Mouse (Mus musculus) left cerebral cortex, adult 11 months (tissue): Measurements from ENCODE around the gene Srsf4.

Source experiments
- DNase-seq: peaks from one replicate; pipeline ENCODE4 v3.0.0; 2022; ENCODE audit warnings: low spot score

Gene Srsf4

GRCm38 (mm10) chr4:131873293-131874168 is at the start of gene Srsf4:
Srsf4 (plus strand) TSS chr4:131873617.
- peak; percentile 83 for DNase-seq

DNA sequence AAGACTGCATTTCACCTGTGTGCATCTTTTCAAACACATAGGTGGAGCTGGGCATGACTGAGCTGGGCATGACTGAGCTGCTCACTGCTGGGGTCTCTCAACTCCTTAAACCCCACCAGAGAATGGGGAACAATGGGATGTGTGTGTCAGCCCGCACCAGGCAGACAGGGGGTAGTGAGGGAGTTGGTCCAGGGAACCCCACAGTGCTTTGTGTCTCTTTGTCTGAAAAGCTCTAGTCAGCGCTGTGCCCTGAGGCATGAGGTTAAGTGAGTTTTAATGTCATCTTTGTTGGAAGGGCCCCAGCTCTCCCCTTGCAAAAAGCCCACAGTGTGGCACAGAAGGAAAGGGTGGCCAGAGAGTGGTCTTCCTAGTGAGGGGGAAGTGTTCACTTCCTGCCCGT is 48.5 kb upstream of the Srsf4 start:
- no peak for DNase-seq

DNA sequence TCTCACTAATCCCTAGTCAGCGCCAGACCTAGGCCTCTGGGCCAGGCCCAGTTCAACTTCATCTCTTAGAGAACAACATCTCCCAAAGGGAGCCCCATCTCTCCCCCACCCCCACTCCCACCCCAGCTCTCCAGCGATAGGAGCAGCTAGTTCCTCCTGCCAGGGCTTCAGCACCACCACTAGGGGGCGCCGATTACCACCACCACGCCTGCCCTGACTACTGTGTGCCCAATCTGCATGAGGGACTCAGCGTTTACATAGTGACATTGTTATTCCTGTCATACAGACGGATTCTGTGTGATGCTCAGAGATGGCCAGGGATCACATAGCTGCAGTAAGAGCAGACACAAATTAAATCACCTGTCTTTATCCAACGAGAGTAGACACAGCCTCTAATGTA is 47.6 kb upstream of the Srsf4 start:
- DNase-seq = no peak

GRCm38 (mm10) chr4:131826905-131827304 is 46.5 kb upstream of the Srsf4 start:
- no peak for DNase-seq

DNA sequence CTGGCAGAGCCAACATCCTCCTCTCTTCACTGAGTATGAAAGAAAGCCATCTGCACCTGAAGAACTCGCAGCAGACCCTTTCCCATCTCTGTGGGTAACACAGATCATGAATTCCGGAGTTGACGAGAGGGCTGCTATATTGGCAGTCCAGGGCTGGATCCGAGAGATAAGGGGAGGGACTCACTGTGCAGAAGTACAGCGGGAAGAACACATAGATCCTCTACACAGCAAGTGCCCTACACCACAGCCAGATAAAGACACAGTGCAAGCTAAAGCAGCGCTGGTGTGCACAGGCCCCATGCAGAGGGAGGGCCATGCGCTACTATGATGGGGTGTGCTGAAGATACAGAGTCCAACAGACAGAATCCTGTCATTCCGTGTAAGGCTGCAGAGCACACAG is 44.3 kb upstream of the Srsf4 start:
- DNase-seq = no peak

- no peak for DNase-seq
These were observed 41.8 kb upstream of the Srsf4 start for GRCm38 (mm10) chr4:131831546-131832045.

- DNase-seq = no peak
These were observed 40.5 kb upstream of the Srsf4 start for GRCm38 (mm10) chr4:131832759-131833407.

GRCm38 (mm10) chr4:131833971-131834609 is 39.3 kb upstream of the Srsf4 start:
- no peak for DNase-seq

GRCm38 (mm10) chr4:131836351-131836881 is 37.0 kb upstream of the Srsf4 start:
- DNase-seq = no peak

DNA sequence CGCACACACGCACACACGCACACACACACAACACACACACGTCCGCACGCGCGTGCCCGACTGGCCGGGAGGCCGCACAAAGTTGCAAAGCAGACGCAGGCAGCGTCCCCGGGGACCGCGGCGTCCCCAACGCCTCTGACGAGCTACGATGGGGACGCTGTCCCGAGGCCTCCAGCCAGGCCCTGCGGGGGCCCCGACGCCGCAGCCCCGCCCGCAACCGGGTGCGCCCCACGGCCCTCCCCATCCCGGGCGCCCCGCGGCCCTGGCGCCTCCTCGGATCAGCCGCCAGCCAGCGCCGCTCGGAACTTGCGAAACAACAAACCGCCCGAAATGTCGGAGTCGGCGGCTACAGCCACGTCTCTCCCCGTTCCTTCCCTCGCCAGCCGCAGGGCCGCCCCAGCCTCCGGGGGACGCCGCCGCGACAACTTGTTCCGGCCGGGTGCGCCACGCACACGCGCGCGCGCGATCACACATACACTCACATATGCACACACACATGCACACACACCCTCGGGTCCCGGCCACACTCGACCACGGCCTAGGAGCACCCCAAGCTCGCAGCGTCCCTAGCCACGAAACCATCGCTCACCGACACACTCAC is 36.4 kb upstream of the Srsf4 start:
- DNase-seq = no peak

DNA sequence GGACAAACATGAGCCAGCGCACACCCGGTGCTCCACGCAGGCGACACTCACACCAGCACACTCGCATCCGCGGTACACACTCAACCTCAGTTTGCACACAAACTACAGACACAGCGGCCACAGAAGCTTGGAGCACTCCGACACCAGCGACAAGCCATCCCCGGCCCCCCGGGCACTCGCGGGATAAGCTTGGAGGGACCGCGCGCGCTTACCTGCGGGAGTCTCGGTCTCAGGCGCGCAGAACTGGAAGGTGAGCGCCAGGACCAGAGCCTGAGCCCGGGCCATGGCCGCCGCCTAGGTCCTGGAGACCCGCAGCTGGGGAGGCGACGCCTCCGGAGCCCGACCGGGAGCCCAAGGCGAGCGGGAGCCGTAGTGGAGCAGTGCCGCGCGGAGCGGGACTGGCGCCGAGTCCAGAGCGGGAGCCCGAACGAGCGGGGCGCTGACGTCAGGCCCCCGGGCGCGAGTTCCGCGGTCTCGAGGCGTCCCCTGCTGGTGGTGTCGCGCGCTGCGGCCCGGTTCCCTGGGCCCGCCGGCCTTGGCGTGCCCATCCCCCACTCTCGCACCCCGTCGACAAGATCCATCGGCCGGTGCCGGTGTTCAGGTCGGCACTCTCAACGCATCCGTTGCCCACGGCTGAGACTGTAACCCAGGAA is 35.4 kb upstream of the Srsf4 start, which contains the start of gene Ptpru:
TSS of gene Ptpru (minus strand) at position 417 of the 653 bp plus-strand sequence.
- DNase-seq = peak; percentile 78

DNA sequence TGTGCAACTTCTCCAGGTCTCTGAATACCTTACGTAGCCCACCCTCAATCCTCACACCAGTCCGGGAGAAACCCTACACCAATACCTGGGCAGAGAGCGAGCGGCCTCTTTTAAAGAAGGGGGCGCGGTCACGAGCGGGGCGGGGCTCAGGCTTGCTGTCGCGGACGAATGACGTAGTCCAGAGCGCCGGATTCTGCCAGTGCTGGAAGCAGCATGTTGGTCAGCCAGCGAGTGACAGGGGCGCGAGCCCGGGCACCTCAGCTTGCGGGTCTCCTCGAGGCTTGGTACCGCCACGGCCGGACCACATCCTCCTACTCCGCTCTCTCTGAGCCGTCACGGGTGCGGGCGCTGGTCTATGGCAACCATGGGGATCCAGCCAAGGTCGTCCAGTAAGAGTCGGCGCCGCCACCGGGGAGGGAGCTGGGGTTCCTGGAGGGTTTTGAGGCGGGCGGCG is 30.1 kb upstream of the Srsf4 start, which contains the start of gene Mecr:
TSS of gene Mecr (plus strand) at position 181 of the 454 bp plus-strand sequence.
- peak; percentile 87 for DNase-seq

- no peak for DNase-seq
These were observed 27.2 kb upstream of the Srsf4 start for GRCm38 (mm10) chr4:131845991-131846778.

- no peak for DNase-seq
These were observed 25.3 kb upstream of the Srsf4 start for GRCm38 (mm10) chr4:131848082-131848481.

GRCm38 (mm10) chr4:131849986-131850638 is 23.3 kb upstream of the Srsf4 start:
- no peak for DNase-seq

GRCm38 (mm10) chr4:131854950-131855349 is 18.5 kb upstream of the Srsf4 start:
- DNase-seq = no peak

- peak; percentile 65 for DNase-seq
These were observed 12.7 kb upstream of the Srsf4 start for GRCm38 (mm10) chr4:131860492-131861340.

- DNase-seq = no peak
These were observed 12.1 kb upstream of the Srsf4 start for GRCm38 (mm10) chr4:131861341-131861739.
